Mouse (Mus musculus) thymus, postnatal 36 days (tissue): ENCODE data around the gene Farp1.
"Not testable (repeated sequence)": the region's sequence is repeated elsewhere in the genome, so short reads cannot be mapped to it uniquely, and the experiment has no call there.

Experiments
- DNase-seq, 2 experiments: peaks; one replicate each; pipeline ENCODE4 v3.0.0; 2022; ENCODE audit warnings: mixed read lengths in 2 of 2

Farp1 gene

DNA sequence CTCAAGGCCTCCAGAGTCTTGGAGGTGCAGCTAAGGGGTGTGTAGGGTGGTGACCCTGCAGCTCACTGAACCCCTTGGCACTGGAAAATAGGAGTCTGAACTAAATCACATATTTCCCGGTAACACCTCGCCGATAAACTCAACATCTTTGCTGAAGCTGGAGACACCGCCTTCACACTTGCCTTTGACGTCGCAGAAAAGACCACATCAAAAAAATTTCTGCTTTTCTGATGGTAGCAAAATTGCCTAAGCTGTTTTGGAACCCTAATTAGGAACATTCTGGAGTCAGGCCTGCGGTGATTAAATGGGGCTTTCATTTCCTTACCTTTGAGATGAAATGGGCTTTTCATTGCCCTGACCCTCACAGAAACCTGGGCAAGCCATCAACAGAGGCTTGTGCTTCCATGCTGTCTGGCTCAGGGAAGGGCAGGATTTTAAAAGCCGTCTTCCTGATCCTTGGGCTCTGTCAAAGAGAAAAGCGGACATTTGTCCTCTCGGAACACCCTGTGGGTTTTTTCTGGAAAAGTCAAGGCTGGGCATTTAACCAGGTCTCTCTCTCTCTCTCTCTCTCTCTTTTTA is 72.8 kb downstream of the Farp1 start:
- DNase-seq = no peak

DNA sequence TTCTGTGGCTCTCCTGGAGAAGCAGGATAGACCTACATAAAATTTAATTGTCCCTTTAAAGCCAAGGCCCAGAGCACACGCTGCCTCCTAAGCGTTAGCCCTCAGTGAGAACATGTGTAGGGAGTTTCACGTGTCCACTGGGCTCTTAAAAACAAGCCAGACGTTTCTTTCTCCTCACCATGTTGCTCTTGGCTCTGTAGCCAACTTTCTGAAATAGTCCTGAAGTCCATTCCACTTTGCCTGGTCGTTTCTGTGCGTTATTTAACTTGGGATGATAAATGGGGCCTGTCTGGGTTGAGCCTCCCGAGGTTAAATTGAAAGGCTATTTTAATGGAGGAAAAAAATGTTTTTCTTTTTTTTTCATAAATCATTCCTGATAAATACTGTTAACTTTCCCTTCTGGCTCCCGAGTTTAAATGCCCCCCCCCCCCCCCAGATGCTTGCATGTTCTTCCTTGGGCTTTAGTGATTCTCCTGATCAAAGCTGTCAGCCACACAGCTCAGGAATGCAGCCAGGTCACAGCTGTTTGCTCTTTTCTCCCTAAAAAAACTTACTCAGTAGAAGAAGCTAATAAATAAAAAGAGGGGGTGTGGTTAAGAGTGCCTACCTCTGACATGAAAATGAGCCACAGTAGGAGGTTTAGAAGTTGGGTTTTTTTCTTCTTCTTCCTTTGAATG is 73.6 kb downstream of the Farp1 start:
- DNase-seq = no peak

DNA sequence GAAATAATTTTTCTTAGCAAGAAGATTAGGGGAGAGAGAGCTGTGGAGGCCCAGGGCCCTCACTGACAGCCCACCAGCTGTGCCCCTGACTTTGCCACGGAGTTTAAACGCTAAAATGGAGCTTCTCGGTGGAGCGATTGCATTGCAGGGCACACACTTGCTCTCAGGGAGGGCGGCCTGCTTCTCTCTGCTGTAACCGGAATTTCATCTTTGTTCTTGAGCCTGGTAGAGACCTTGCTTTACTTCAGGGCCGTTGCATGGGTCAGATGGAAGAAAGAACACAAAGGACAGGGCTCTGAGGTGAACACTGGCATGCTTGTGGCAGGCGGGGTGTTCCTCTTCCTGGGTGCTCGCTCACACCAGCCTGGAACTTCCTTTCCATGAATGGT is 74.1 kb downstream of the Farp1 start:
- no peak for DNase-seq

DNA sequence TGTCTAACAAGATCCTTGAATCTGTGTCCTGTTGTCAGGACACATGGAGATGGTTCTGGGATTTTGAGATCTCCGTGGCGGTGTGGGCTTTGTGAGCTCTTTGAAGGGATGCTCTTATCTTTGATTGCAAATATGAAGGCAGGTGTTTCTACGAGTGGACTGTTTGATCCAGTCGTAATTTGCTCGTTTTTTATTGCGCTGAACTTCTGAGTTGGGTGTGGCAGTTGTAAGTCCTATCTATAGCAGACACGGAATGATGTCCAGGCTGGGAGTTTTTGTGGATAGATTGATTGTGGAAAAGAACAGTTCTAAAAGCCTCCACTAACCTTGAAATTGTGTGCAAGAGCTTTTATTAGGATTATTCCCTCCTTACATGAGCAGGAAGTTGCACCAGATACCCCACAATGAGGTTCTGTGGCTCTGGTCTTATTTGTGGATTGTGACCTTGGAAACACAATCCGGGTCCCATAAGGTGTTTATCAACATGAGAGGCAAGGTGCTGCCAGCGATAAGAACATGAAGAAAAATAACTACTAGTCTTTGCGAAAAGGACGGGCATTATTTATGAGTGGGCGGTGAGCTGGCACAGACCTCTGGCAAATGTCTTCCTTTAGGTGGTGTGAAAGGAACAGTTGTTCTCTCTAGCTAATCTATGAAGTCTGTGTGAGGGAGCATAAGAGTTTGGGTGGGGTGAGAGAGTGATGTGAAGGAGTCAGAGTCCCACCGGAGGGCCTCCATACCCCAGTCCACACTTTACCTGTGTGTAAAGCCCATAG is 75.7 kb downstream of the Farp1 start:
- DNase-seq = no peak

DNA sequence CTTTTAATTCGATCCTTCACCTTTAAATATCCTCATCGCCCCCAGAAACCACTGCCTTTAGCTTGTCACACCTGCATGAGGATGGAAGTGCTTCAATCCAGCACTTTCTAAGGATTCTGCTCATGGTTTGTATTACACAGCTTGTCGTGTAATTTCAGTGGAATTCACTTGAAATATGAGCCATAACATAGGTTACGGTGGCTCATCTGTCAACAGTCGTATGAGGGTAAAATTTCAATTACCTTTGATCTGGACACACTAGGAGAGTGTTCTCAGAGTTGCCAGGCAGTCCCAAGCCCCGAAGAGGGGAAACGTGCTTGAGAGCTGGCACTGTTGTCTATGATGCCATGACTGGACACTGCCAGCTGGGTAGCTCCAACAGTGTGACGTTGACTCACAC is 77.1 kb downstream of the Farp1 start:
- no peak for DNase-seq

DNA sequence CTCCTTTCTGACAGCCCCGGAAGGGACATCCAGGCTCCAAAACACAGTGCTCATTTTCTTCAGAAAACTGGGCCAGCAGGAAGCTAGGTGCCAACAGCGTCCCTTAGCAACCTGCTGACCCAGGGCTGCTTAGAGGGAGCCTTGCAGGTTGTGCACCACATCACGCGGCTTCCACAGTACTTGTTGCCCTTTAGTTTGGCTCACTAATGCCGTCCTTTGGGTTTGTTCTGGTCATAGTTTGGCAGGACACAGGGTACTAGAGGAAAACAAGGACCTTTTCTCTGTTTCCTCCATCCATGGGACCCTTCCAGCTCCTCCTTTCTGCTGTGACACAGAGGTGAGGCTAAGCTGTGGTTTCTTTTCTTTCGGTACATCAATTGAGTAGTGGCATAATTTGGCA is 78.8 kb downstream of the Farp1 start:
- DNase-seq = no peak

DNA sequence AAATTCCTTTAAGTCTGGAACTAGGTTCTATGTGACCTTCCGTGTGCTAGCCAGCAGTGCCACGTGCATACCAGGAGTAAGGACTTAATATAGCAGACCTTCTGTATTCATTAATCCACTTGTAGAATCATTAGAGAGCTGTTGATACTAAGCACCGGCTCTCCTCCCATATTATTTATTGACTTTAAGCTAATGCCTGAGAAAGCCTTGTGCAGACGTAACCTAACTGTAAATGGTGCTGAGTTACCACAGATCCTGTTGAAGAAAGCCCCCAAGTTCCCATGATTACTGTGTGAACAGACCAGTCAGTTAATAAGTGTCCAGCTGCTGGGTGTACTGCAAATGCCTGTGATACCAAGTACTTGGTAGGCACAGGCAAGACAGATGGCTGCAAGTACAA is 81.7 kb downstream of the Farp1 start:
- DNase-seq = no peak

DNA sequence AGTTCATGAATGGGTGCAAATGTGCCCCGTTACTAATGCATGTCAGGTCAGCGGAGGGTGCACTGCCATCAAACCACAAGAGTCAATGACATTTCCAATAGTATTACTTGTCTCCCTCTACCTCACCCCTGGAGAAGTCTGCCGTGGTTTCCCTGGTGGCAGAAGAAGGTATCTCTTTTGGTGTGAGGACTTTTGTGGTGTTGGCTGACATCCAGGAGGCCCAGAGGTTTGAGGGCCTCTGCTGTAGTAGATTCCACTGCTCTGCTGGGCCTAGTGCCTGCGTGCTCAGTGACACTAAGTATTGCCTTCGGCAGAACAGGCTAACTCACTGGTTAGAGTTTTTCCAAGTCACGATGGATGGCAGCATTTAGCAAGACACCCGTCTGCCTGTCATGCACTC is 83.9 kb downstream of the Farp1 start:
- no peak for DNase-seq

DNA sequence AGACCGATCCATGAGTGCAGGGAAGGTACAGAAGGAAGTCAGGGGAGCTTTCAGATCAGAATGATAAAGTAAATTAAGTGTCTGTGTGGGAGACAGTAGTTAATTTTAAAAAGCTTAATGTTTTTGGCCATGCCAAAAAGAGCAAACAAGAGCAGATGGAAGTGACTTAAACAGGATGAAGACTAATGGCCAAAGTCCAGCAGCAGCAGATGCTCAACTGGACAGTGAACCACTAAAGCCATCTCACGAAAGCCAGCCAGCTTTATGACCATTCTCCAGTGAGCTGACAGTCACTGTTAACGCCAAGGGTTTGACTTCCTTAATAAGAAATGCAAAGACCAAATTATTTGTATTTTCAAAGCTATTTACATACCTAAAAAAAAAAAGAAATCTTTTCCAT is 86.7 kb downstream of the Farp1 start:
- no peak for DNase-seq

DNA sequence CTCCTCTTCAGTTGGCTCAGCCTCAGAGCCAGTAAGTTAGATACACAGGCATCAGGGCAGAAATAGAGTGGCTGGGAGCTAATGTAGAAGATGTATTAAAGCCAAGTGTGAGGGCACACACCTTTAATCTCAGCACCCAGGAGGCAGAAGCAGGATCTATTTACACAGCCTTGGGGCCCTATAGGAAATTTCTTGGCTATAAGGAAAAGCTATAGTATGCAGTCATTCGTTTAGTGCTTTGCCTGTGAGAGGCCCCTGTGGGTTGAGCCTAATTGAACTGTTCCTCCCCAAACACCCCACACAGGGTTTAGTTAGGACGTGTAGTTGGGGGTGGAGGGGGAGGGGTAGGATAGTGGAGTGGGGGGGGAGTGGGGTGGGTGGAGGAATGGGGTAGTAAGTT is 87.9 kb downstream of the Farp1 start:
- no peak for DNase-seq

DNA sequence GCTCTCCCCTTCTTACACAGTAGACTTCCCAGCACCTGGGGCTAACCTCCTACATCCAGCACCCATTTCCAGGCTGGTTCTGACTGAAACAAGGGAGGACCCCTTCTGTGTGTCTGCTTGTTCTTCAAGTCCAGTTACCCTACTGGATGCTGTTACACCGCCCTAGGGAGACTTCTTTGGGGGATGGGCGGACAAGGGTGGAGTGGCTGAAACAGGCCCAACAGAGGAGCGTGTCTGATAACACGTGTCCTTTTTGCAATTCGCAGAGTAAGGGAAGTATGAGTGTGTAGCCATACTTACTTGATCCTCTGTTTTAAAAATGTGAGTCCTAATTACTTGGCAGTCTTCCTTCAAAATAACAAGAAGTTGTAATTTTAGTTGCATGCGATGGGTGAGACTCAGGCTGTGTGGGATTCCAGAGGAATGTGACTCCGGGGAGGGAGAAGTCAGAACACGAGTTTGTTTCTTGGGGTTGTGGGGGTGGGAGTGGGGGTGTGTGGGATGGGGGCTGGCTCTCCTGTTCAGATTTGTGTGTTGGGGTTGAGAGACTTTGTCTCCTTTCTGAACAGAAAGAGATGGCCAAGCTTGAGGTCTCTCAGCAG is 89.5 kb downstream of the Farp1 start:
- DNase-seq = no peak

DNA sequence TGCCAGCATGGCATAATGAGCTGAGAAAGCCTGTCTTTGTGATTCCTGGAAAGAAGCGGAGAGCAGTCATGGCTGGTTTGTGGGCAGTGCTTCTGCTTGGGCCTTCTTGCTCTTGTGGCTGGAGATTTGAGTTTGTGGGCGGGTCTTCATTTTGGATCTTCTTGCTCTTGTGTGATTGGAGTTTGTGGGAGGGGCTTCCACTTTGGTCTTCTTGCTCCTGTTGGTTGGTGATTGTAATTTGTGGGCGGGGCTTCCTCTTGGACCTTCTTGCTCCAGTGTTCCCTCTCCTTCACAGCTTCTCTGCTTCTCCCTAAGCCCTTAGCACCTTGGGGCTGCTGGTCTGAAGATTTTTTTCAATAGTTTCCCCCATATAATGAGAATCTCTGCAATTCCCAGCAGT is 90.7 kb downstream of the Farp1 start:
- no peak for DNase-seq

DNA sequence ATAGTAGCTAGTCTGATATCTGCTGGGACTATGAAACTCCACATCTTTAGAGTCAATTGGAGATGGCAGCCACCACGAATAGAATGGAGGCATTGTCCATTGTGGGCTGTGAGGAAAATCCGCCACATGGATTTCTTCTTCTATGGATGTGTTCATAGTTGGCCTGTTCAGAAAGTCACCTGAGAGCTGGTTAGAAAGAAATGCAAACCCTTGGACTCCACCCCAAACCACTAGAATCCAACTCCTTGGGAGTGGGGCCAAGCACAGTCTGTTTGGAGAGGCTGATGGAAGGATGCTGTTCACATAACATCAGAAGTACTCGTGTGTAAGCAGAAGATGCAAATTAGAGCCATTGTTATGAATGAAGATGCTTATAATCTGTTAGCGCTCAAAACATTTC is 91.3 kb downstream of the Farp1 start:
- DNase-seq = no peak

DNA sequence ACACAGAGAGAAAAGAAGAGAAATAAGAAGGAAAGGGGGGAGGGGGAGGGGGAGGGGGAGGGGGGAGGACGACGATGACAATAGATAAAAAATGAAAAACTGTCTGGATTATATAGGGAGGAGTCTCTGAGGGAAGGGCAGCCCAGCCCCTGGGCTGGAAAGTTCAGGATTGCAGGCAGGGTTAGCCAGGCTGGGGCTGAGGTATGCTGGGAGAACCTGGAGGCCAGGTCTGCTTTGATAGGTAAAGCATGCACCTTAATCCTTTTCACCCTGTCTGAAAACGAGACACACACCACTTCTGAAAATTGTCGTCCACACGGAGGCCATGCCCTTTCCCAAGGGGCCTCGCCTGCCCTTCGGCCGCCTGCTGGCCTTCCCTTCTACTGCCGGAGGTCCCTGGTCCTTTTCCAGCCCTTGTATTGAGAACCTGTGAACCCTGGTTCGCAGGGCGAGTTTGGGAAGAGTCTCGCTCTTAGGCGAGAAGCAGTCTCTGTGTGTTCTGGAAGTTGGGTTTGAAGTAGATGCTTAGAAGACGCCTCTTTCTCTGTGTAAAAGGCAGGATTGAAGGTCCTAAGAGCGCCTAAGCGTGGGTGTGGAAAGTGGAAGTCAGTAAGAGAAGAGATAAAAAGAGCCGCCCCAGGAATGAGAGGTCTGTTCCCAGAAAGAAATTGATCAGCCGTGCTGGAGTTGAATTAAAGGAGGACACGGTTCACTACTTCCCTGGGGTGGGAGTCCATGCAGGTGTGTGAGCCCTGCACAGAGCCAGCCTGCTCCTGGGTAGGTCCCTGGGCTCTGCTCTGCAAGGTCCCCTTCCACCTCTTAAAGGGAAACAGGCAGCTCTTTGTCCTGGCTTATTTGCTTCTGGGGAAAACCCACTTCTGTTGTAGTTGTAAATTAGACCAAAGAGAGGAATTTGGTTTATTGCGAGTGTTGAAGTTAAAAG is 94.1 kb downstream of the Farp1 start:
- no peak for DNase-seq

DNA sequence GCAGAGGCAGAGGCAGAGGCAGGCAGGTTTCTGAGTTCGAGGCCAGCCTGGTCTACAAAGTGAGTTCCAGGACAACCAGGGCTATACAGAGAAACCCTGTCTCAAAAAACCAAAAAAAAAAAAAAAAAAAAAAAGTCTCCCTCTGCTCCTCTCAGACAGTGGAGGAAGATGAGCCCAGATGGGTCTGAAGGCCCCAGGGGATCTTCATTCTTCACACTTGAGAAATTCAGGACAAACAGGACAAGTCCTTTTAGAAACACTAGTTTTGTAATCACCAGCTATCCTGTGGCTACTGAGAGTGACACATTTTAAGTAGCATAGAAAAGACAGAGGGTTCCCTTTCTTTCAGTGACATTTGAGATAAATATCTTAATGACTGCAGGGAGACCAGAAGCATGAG is 95.4 kb downstream of the Farp1 start:
- DNase-seq = not testable (repeated sequence)

DNA sequence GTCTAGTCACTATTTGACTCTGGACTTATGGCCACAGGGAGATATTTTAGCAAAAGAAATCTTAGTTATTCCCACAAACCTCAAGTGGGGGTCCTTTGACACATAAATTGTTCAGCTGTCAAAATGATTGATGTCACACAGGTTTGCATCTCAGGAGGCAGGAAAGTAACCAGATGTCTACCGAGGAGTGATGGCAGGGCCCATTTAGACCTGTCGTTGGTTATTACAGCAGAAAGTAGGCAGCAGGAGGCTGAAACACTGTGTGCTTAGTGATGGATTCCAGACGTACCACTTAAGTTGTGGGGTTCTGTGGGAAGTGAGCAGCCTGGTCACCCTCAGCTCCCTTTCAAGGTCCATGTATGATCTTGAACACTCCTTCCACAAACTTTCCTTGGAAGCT is 99.4 kb downstream of the Farp1 start:
- no peak for DNase-seq

DNA sequence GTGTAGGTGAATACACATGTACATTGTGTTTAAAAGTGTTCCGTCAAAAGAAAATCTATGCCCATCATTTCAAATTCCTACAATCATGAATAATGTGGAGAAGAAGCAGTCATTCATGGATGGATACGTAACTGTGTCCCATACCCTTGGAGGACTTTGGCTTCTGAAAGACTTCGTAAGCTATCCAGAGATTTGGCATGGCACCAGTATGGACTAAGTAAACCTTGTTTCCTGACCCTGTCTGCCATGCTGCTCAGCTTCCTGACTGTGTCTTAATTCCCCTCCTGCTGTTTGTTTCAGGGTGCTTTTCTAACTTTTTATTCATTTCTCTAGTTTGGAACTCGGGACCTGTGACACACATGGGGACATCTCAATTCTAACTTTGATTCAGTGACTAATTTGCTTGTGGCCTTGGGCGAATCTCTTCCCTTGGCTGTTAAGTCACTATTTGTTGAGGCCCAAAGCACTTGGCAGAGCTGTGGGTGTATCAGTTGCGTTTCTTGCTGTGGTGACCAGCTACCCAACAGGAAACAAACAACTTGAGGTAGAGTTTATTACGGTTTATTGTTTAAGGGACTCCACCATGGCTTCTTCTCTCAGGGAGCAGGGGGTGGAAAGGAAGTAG is 108.9 kb downstream of the Farp1 start:
- DNase-seq = no peak

DNA sequence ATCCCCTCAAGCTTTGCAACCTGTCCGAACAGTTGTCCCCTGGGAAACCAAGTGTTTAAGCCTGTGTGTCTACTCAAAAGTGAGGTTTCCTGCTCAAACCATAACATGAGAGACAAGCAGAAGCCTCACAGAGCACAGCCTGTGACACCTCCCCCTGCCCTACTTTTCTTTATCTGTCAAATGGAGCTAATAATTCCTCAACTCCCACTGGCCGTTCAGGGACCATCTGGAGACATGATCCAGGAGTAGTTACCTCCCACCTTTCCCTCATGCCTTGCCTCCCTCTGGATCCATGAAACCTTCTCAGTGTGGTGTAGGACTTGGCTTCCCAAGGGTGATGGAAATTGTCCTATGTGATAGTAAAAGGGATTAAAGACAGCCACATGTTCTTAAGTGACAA is 109.5 kb downstream of the Farp1 start:
- DNase-seq = no peak

DNA sequence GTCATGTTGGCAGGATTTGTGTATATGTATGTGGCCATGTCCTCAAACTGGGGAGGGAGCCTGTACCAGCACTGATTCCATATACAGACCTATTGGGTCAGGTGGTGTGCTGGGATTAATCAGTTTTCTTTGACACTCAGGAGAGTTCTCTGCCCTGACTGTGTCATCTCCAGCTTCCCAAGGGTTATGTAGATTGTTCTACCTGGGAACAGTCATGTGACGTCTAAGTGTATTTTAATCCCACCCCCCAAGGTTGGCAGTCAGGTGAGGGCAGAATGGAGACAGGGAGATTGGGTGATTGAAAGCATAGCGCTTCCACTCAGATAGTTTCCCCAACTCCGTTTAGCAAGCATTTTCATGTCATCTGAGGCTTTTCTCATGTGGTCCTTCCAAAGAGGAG is 110.3 kb downstream of the Farp1 start:
- no peak for DNase-seq

DNA sequence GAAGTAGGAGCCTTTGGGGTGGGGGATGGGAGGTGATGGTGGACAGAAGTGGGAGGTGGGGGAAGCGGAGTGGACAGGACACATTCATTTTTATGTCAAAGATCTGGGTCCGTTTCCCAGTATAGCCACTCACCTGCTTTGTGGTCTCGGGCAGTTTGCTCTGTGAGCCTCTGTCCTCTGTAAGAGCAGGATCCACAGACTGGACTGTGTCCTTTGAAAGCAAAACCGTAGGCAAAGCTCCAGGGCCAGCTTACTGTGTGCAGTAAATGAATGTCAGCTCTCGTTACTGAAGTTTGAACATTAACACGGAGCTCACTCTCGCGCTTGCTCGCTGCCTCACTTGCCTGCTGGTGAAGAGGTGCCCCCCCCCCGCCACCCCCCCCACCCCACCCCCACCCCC is 110.7 kb downstream of the Farp1 start:
- no peak for DNase-seq

DNA sequence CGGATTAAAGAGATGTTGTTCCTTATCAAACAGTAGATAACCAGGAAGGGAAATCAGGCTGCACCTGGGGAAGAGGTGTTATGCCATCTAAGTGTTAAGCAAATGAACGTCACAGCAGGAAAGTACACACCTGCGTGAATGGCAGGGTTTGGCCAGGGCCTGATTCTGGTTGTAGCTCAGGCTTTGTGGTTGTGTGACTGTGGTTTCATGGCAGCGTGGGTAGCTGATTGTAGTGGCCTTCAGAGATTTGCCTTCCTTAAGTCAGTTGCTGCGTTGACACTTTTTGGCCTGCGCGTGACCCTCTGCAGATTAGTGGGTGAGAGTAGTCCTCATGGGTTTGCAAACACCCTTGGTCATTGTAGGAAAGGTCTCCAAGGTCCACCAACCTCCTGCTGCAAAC is 111.2 kb downstream of the Farp1 start:
- DNase-seq = no peak

DNA sequence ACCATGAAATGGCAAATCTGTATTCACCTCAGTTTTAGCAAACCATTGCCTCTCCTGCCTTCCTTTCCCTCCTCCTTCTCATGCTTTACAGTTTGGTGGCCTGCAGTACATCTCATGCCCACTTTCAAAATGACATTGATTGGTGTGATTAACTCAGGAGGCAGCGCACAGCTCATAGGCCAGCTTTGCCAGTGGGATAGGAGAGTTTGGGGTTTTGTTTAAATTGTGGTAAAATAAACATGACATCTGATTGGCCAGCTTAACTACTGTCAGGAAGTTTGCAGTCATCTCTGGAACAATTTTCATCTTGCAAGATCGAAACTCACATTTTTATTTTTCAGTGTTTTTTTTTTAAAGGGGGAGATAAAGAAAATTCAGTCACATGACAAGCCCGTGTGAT is 112.0 kb downstream of the Farp1 start:
- DNase-seq = no peak
